Mouse (Mus musculus): ENCODE measurements around the gene Ube2t. TPM values are rescaled to one million over a fixed set of nuclear protein-coding genes. Genes with fewer than 3 reads are reported as not detected.

Ube2t gene
- polyA plus RNA-seq, 1 experiment from 2014 or later = 32.5 TPM

- peak overlapping the region; percentile 41 for H3K4me2 ChIP-seq (replicated peaks)
- no peaks in the 10 kb centered on the region for H3K36me3 ChIP-seq
- H3K4me1 ChIP-seq = peaks cover 78% of the 10 kb centered on the region
- 8% methylated on average over 13 of the region's 13 CpGs for WGBS
- 0 out of 2 replicates have a peak overlapping the region, but pooled peaks have one; percentile 6 for H3K27ac ChIP-seq
- peaks cover 38% of the 10 kb centered on the region for H3K27me3 ChIP-seq
- no peak for ATAC-seq (ENCODE audit: low FRiP score, low read depth)
- no peak overlapping the region for H3K9ac ChIP-seq
- no peak overlapping the region for H3K4me3 ChIP-seq
- 0 out of 2 replicates have a peak, but pooled peaks cover 3% of the 10 kb centered on the region for H3K9me3 ChIP-seq
These were observed 56.9 kb downstream of the Ube2t start for GRCm38 (mm10) chr1:135019087-135019774.

GRCm38 (mm10) chr1:135019775-135020167, 57.4 kb downstream of the Ube2t start:
- 50% methylated on average over 4 of the region's 4 CpGs for WGBS
- Histone ChIP-seq H3K4me2 (replicated peaks) (no peak overlapping the region), H3K9ac (no peak overlapping the region), H3K27me3 (peaks cover 32% of the 10 kb centered on the region), H3K36me3 (no peaks in the 10 kb centered on the region), H3K9me3 (0 out of 2 replicates have a peak, but pooled peaks cover 3% of the 10 kb centered on the region), H3K4me1 (peaks cover 73% of the 10 kb centered on the region), H3K27ac (no peak overlapping the region), H3K4me3 (no peak overlapping the region)
- ATAC-seq (ENCODE audit: low FRiP score, low read depth) = no peak

GRCm38 (mm10) chr1:135020281-135020940, 58.0 kb downstream of the Ube2t start:
- H3K4me1 ChIP-seq = peaks cover 66% of the 10 kb centered on the region
- H3K4me3 ChIP-seq = no peak overlapping the region
- ATAC-seq (ENCODE audit: low FRiP score, low read depth) = no peak
- no peak overlapping the region for H3K9ac ChIP-seq
- H3K4me2 ChIP-seq (replicated peaks) = peak overlapping the region; percentile 30; the same call in 1 of the 2 replicates
- 0 out of 2 replicates have a peak, but pooled peaks cover 3% of the 10 kb centered on the region for H3K9me3 ChIP-seq
- H3K27ac ChIP-seq = no peak overlapping the region
- 66% methylated on average over 5 of the region's 5 CpGs for WGBS
- H3K27me3 ChIP-seq = peaks cover 30% of the 10 kb centered on the region
- no peaks in the 10 kb centered on the region for H3K36me3 ChIP-seq

- Histone ChIP-seq H3K4me3 (no peak overlapping the region), H3K9ac (0 out of 2 replicates have a peak overlapping the region, but pooled peaks have one; percentile 13), H3K4me1 (peaks cover 61% of the 10 kb centered on the region), H3K27ac (no peak overlapping the region), H3K9me3 (0 out of 2 replicates have a peak, but pooled peaks cover 3% of the 10 kb centered on the region), H3K27me3 (peaks cover 30% of the 10 kb centered on the region), H3K4me2 (replicated peaks) (peak overlapping the region; percentile 30), H3K36me3 (no peaks in the 10 kb centered on the region)
- WGBS = 4% methylated on average over 5 of the region's 5 CpGs
- peak; percentile 74 for ATAC-seq (ENCODE audit: low FRiP score, low read depth)
These were observed 58.6 kb downstream of the Ube2t start for GRCm38 (mm10) chr1:135020970-135021369.

- Histone ChIP-seq H3K4me2 (replicated peaks) (no peak overlapping the region), H3K27ac (no peak overlapping the region; the same call in 1 of the 2 replicates), H3K36me3 (no peaks in the 10 kb centered on the region), H3K4me3 (no peak overlapping the region), H3K9me3 (0 out of 2 replicates have a peak, but pooled peaks cover 3% of the 10 kb centered on the region), H3K9ac (no peak overlapping the region), H3K27me3 (peaks cover 22% of the 10 kb centered on the region), H3K4me1 (peaks cover 53% of the 10 kb centered on the region)
- WGBS = 61% methylated on average over 5 of the region's 5 CpGs
- ATAC-seq (ENCODE audit: low FRiP score, low read depth) = no peak
These were observed 59.6 kb downstream of the Ube2t start for GRCm38 (mm10) chr1:135021936-135022335.

GRCm38 (mm10) chr1:135023583-135023982, 61.2 kb downstream of the Ube2t start:
- no peak overlapping the region for H3K27ac ChIP-seq
- H3K36me3 ChIP-seq = no peaks in the 10 kb centered on the region
- H3K4me1 ChIP-seq = peaks cover 39% of the 10 kb centered on the region
- no peak overlapping the region for H3K4me2 ChIP-seq (replicated peaks)
- WGBS = 75% methylated on average over 1 of the region's 1 CpGs
- H3K9ac ChIP-seq = no peak overlapping the region
- no peak for ATAC-seq (ENCODE audit: low FRiP score, low read depth)
- no peak overlapping the region for H3K4me3 ChIP-seq
- H3K9me3 ChIP-seq = peaks cover 8% of the 10 kb centered on the region; the same call in 1 of the 2 replicates
- peaks cover 7% of the 10 kb centered on the region; the same call in 1 of the 2 replicates for H3K27me3 ChIP-seq

Other genes with a start within 250 kb of the Ube2t start
- gene Ppp1r12b, start 6.6 kb upstream of the Ube2t start, polyA plus RNA-seq (2015; fragmentation: Nextera tagmentation; extraction: Ambion mirVana) = 6.5 and 7.1 TPM in 2 replicates
- gene Lgr6, start 142.7 kb downstream of the Ube2t start, polyA plus RNA-seq (2015; fragmentation: Nextera tagmentation; extraction: Ambion mirVana) = 2.7 and 2.8 TPM in 2 replicates
- 2.3 TPM in 2 replicates for gene Ptpn7, start 170.1 kb downstream of the Ube2t start, polyA plus RNA-seq (2015; fragmentation: Nextera tagmentation; extraction: Ambion mirVana)
- gene Arl8a, start 184.3 kb downstream of the Ube2t start, polyA plus RNA-seq (2015; fragmentation: Nextera tagmentation; extraction: Ambion mirVana) = 61.8 and 67.1 TPM in 2 replicates
- gene Gpr37l1, start 205.1 kb downstream of the Ube2t start, polyA plus RNA-seq (2015; fragmentation: Nextera tagmentation; extraction: Ambion mirVana) = 0.06 TPM in 1 of 2 replicates, not detected in the other